Mouse (Mus musculus) lung, embryonic 15.5 days (tissue): ENCODE data around the gene Dennd4a. TPM values are rescaled to one million over a fixed set of nuclear protein-coding genes. Genes with fewer than 3 reads are reported as not detected.
A peak's percentile ranks its signal among the peaks of the same experiment; 100 is the strongest.

Experiments used
- ATAC-seq: fragments of 200-750 bp; cut with Nextera tagmentation; 2 replicates; pipeline ENCODE4 v1.8.0; 2017; ENCODE audit warnings: moderate number of reproducible peaks, borderline replicate concordance; ENCODE audit not compliant: low FRiP score, low TSS enrichment; ENCODE audit errors: extremely low read depth
- H3K27ac ChIP-seq: fragments of 300-500 bp; sonication (generic); 2 replicates; pipeline ENCODE4 v1.5.1; 2015; ENCODE audit warnings: moderate library complexity, mild to moderate bottlenecking, inconsistent platforms
- H3K27me3 ChIP-seq: fragments of 300-500 bp; sonication (generic); 2 replicates; pipeline ENCODE4 v1.6.1; 2015; ENCODE audit warnings: inconsistent platforms
- H3K36me3 ChIP-seq: fragments of 300-500 bp; sonication (generic); 2 replicates; pipeline ENCODE4 v1.6.1; 2015; ENCODE audit warnings: inconsistent platforms
- H3K4me1 ChIP-seq: fragments of 300-500 bp; sonication (generic); 2 replicates; pipeline ENCODE4 v1.6.1; 2015; ENCODE audit warnings: inconsistent platforms
- H3K4me2 ChIP-seq: fragments of 300-500 bp; sonication (generic); 2 replicates; pipeline ENCODE4 v1.6.1; 2015; ENCODE audit warnings: inconsistent platforms, mild to moderate bottlenecking, moderate library complexity
- H3K4me3 ChIP-seq: fragments of 300-500 bp; sonication (generic); 2 replicates; pipeline ENCODE4 v1.5.1; 2015; ENCODE audit warnings: mild to moderate bottlenecking, inconsistent platforms
- H3K9ac ChIP-seq: fragments of 300-500 bp; sonication (generic); 2 replicates; pipeline ENCODE4 v1.6.1; 2015; ENCODE audit warnings: inconsistent platforms
- H3K9me3 ChIP-seq: fragments of 300-500 bp; sonication (generic); 2 replicates; pipeline ENCODE4 v1.6.1; 2016; ENCODE audit warnings: inconsistent platforms
- WGBS: fragments of 180-500 bp; shearing (Covaris S2); methylation state at CpG from one replicate; pipeline ENCODE4 v1.1.7; 2015; 5-methylcytosine and 5-hydroxymethylcytosine counted together
- polyA plus RNA-seq: library from polyadenylated mRNA; unstranded; fragments of >200 nt; fragmentation: Nextera tagmentation; extraction: Ambion mirVana; gene quantifications from 2 replicates; pipeline ENCODE4 v1.2.1, GENCODE M21; 2015

Dennd4a gene
- polyA plus RNA-seq, result 7.1 and 8.4 TPM in 2 replicates

DNA sequence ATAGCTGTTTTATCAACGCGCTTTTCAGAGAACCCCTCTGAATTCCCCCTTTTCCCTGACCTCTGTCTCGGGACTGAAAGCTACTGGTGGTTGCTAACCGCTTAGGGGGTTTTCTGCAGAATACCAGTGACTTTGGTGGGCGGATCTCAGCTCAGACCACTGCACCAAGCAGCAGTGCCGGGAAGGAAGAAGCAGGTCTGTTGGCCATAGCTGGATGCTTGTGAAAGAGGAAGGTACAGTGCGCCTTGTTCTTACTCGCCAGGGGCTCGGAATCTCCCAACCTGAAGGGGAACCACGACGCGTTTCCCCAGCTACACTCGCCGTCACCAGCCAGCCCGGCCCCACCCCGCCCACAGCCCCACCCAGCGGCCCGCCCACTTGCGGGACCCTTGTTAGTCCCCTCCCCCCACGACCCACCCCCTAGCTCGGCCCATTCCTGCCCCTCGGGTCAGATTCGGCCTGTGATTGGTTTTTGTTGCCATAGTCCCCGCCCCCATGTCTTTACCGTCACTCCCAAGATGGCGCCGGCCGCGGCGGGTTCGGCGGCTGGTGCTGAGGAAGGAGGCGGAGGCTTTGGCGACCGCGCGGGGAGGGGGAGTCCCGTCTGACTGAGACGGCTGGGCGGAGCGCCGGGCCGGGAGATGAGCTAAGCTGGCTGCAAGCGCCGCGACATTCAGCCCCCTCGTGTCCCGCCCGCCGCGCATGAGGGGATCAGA is at the start of gene Dennd4a:
TSS of gene Dennd4a (plus strand) at position 519 of the 716 bp plus-strand sequence.
- Histone ChIP-seq H3K9me3 (no peaks in the 10 kb centered on the region), H3K4me1 (peaks cover 11% of the 10 kb centered on the region), H3K9ac (peak within 1 kb of the TSS; percentile 70), H3K27me3 (no peaks in the 10 kb centered on the region), H3K4me2 (peak within 1 kb of the TSS; percentile 87), H3K4me3 (peak within 1 kb of the TSS; percentile 97), H3K36me3 (no peaks in the 10 kb centered on the region), H3K27ac (peak within 1 kb of the TSS; percentile 88)
- ATAC-seq, result peak; percentile 97
- WGBS, result under 1% methylated on average over 46 of the region's 51 CpGs

DNA sequence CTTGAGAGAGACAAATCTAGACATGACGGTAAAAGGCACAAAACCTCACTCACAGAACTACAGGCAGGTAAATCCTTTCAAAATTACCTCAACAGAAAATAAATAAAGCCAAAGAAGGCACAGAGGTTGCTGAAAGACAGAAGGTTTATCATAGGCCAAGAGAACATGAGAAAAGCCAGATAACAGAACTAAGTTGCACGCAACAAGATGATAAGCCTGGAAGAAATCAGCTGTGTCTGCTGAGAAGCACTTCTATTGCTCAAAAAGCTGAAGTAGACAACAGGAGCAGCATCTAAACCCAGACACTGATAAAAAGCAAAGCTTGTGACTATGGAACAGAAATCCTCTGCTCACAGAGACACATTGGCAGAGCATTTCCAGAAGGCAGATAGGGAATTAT is 46.3 kb upstream of the Dennd4a start:
- Histone ChIP-seq H3K4me2 (no peak overlapping the region), H3K4me3 (no peak overlapping the region), H3K27me3 (no peaks in the 10 kb centered on the region), H3K9me3 (no peaks in the 10 kb centered on the region), H3K27ac (no peak overlapping the region), H3K9ac (no peak overlapping the region), H3K4me1 (no peaks in the 10 kb centered on the region), H3K36me3 (no peaks in the 10 kb centered on the region)
- ATAC-seq, result no peak
- 58% methylated on average over 2 of the region's 2 CpGs for WGBS

DNA sequence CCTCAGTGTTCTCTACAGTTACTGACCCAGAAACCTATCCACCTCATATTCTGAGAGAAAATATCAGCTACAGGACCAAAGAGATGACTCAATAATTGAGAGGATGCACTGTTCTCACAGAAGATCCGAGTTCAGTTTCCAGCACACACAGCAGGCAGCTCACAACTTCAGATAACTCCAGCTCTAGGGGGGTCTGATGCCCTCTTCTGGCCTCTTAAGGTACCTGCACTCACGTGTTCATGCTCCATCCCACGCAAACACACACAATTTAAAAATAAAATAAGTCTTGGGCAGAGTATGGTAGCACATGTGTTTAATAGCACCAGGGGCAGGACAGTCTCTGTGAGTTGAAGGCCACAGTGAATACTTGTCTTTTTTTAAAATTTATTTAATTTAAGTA is 45.0 kb upstream of the Dennd4a start:
- Histone ChIP-seq H3K9me3 (no peaks in the 10 kb centered on the region), H3K27me3 (no peaks in the 10 kb centered on the region), H3K4me2 (no peak overlapping the region), H3K4me1 (no peaks in the 10 kb centered on the region), H3K36me3 (no peaks in the 10 kb centered on the region), H3K9ac (no peak overlapping the region), H3K4me3 (no peak overlapping the region), H3K27ac (no peak overlapping the region)
- ATAC-seq, result no peak
- WGBS, result 78% methylated on average over 3 of the region's 3 CpGs

DNA sequence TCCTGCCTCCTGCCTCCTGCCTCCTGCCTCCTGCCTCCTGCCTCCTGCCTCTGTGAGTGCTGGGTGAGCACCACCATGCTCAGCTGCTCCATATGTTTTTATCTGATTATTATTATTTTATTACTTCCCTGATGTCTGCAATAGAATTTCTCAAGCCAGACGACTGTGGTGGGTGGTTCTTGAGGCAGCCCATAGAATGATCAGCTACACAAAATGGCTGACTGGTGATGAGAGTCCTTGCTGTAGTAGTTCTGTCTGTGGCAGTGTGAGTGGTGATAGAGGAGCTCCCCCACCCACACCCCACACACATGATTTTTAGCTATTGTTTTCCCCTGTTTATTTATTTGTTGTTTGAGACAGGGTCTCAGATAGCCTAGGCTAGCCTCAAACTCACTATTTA is 43.3 kb upstream of the Dennd4a start:
- no peak overlapping the region for H3K4me3 ChIP-seq
- no peaks in the 10 kb centered on the region for H3K36me3 ChIP-seq
- H3K27ac ChIP-seq, result no peak overlapping the region
- 35% methylated on average over 1 of the region's 1 CpGs for whole genome bisulfite sequencing
- no peak overlapping the region for H3K4me2 ChIP-seq
- no peaks in the 10 kb centered on the region for H3K4me1 ChIP-seq
- no peaks in the 10 kb centered on the region for H3K9me3 ChIP-seq
- no peaks in the 10 kb centered on the region for H3K27me3 ChIP-seq
- no peak overlapping the region for H3K9ac ChIP-seq
- no peak for ATAC-seq

DNA sequence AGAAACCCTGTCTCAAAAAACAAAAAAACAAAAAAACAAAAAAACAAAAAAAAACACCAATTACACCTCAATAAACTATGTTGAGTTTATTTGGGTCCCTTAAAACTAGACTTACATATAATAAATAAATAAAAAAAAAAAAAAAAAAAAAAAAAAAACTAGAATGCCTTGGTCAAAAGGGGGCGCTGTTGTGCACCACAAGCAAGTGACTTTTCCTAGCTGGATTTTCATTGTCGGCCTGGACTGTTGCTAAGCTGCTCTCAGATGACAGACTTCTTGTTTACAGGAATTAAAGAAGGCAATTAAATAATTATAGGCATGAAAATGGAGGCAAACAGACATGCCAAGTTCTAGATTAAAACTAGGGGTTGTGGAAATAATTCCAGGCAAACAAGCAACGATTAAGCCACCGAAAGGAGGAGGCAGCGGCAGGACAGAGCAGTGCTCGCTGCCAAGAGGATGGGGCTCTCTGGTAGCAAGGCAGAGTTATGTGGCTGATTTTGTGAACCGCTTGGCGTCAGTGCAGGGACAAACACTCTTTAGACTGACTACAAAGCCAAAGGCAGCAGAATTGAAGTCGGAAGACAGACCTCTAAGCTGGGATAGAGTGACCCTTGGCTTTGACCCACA is 42.0 kb upstream of the Dennd4a start:
- no peak overlapping the region for H3K27ac ChIP-seq
- 43% methylated on average over 9 of the region's 9 CpGs for WGBS
- H3K9ac ChIP-seq, result no peak overlapping the region

DNA sequence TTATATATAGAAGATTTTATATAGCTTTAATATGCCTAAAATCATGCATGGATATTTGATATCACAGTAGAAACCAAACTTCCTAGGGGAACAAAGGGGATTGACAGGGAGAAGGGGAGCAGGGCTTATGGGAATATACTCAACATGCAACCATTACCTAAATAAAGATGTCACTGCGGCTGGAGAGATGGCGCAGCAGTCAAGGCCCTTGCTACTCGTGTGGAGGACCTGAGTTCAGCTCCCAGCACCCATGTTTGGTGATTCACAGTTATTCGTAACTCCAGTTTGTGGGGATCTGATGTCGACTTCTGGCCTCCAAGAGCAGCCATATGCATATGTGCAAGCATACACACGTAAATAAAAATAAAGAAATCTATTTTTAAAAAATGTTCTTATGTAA is 41.2 kb upstream of the Dennd4a start:
- ATAC-seq, result no peak
- Histone ChIP-seq H3K4me1 (no peaks in the 10 kb centered on the region), H3K4me3 (no peak overlapping the region), H3K4me2 (no peak overlapping the region), H3K27ac (no peak overlapping the region), H3K9me3 (no peaks in the 10 kb centered on the region), H3K27me3 (no peaks in the 10 kb centered on the region), H3K9ac (no peak overlapping the region), H3K36me3 (no peaks in the 10 kb centered on the region)
- 86% methylated on average over 6 of the region's 6 CpGs for WGBS

More for the DNA sequence above, 42.0 kb upstream of the Dennd4a start:
- Histone ChIP-seq H3K4me2 (no peak overlapping the region), H3K27me3 (no peaks in the 10 kb centered on the region), H3K4me3 (no peak overlapping the region), H3K4me1 (no peaks in the 10 kb centered on the region), H3K9me3 (no peaks in the 10 kb centered on the region), H3K36me3 (no peaks in the 10 kb centered on the region)
- ATAC-seq, result no peak

DNA sequence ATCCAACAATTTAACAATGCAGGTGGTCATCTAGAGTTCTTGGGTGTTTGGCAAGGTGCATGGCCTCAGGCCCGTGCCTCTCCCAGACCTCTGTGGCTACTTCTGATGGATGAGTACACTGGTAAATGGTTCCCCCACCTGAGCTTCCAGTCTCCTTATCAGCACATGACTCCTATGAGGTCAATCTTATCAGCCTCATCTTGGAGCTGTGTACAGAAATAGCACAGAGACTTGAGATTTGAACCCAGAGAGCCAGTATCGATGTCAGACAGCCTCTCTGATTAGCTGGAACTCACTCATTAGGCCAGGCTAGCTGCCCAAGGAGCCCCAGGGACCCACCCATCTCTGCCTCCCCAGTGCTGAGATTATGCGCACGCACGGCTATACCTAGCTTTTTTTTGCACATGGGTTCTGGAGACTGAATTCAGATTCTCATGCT is 40.7 kb upstream of the Dennd4a start:
- no peaks in the 10 kb centered on the region for H3K27me3 ChIP-seq
- H3K27ac ChIP-seq, result no peak overlapping the region
- no peaks in the 10 kb centered on the region for H3K9me3 ChIP-seq
- no peak for ATAC-seq
- H3K4me1 ChIP-seq, result no peaks in the 10 kb centered on the region
- no peak overlapping the region for H3K9ac ChIP-seq
- H3K36me3 ChIP-seq, result no peaks in the 10 kb centered on the region
- WGBS, result 71% methylated on average over 5 of the region's 5 CpGs
- no peak overlapping the region for H3K4me2 ChIP-seq
- no peak overlapping the region for H3K4me3 ChIP-seq

DNA sequence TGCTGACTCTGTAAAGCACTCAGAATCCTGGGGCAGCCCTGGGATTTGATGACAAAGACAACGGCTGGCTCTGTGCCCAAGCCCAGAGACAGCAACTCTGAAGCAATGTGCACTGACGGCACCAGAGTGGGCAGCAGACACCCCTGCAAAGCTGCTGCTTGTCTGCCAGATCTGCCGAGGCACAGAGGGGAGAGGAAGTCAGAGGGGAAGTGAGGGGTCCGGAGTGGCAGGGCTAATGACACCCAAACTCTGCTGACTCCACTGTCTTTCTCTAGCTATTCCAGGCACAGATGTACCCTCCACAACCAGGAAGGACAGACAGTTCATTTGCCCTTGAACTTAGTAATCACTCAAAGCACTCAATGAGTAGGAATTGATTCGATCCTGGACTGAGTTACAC is 39.9 kb upstream of the Dennd4a start:
- no peaks in the 10 kb centered on the region for H3K9me3 ChIP-seq
- no peaks in the 10 kb centered on the region for H3K4me1 ChIP-seq
- no peaks in the 10 kb centered on the region for H3K27me3 ChIP-seq
- no peaks in the 10 kb centered on the region for H3K36me3 ChIP-seq
- no peak for ATAC-seq
- WGBS, result 37% methylated on average over 5 of the region's 5 CpGs
- H3K4me3 ChIP-seq, result no peak overlapping the region
- H3K27ac ChIP-seq, result no peak overlapping the region
- no peak overlapping the region for H3K4me2 ChIP-seq
- H3K9ac ChIP-seq, result no peak overlapping the region

DNA sequence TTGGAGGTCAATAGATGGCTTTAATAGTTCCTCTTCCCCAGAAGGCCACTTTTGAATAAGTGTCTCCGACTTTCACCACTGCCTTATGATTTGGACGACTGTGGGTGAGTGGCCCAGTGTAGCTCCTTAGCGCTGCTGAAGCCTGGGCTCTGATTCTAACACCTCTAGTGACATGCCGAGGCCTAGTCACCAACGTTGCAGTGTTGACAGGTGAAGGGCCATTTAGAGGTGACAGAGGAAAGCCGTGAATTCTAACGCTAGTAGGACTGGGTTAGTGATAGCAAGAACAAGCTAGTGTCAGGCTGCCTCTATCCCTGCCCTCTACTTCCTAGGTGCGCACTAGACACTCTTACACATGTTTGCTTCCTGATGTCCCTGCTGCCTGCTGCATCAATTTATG is 37.9 kb upstream of the Dennd4a start:
- no peak overlapping the region for H3K27ac ChIP-seq
- no peak overlapping the region for H3K4me3 ChIP-seq
- ATAC-seq, result no peak
- 65% methylated on average over 8 of the region's 8 CpGs for WGBS
- H3K36me3 ChIP-seq, result no peaks in the 10 kb centered on the region
- no peak overlapping the region for H3K9ac ChIP-seq
- no peak overlapping the region for H3K4me2 ChIP-seq
- no peaks in the 10 kb centered on the region for H3K4me1 ChIP-seq
- H3K9me3 ChIP-seq, result no peaks in the 10 kb centered on the region
- H3K27me3 ChIP-seq, result no peaks in the 10 kb centered on the region

DNA sequence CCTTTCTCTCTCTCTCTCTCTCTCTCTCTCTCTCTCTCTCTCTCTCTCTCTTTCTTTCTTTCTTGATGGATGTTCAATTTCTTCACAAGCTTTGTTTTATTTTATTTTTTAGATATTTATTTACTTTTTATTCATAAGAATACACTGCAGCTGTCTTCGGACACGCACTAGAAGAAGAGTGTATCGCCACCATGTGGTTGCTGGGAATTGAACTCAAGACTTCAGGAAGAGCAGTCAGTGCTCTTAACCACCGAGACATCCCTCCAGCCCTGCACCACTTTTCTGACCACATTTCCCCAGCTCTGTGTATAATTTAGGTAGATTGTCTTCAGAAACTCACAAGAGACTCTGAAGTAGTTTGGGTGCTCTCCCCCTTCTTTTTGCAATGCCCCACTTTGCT is 37.2 kb upstream of the Dennd4a start:
- WGBS, result 62% methylated on average over 4 of the region's 4 CpGs
- H3K4me1 ChIP-seq, result no peaks in the 10 kb centered on the region
- no peaks in the 10 kb centered on the region for H3K9me3 ChIP-seq
- no peaks in the 10 kb centered on the region for H3K27me3 ChIP-seq
- ATAC-seq, result no peak
- H3K27ac ChIP-seq, result no peak overlapping the region
- H3K4me3 ChIP-seq, result no peak overlapping the region
- no peaks in the 10 kb centered on the region for H3K36me3 ChIP-seq
- no peak overlapping the region for H3K4me2 ChIP-seq
- H3K9ac ChIP-seq, result no peak overlapping the region

DNA sequence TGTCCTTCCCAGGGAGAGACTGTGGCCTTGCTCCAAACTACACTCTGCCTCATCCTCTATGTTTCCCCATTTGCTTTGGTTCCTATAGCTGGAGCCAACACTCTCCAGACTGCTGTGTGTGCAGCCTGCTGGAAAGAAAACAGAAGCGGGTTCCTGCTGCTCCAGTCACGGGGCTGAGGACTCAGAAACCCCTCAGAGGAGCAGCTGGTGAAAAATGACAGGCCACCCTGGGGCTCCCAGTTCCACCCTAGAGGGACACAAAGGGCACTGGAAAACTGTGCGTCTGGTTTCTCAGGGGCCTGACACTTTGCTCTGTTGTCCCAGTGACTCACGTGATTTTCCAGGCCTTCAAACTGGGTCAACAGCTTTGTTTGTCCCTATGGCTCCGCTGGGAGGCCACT is 36.7 kb upstream of the Dennd4a start:
- no peak for ATAC-seq
- H3K27me3 ChIP-seq, result no peaks in the 10 kb centered on the region
- no peak overlapping the region for H3K9ac ChIP-seq
- H3K36me3 ChIP-seq, result no peaks in the 10 kb centered on the region
- no peaks in the 10 kb centered on the region for H3K4me1 ChIP-seq
- no peak overlapping the region for H3K4me2 ChIP-seq
- H3K27ac ChIP-seq, result peak overlapping the region; percentile 2; the same call in 1 of the 2 replicates
- H3K9me3 ChIP-seq, result no peaks in the 10 kb centered on the region
- 45% methylated on average over 5 of the region's 5 CpGs for WGBS
- no peak overlapping the region for H3K4me3 ChIP-seq

DNA sequence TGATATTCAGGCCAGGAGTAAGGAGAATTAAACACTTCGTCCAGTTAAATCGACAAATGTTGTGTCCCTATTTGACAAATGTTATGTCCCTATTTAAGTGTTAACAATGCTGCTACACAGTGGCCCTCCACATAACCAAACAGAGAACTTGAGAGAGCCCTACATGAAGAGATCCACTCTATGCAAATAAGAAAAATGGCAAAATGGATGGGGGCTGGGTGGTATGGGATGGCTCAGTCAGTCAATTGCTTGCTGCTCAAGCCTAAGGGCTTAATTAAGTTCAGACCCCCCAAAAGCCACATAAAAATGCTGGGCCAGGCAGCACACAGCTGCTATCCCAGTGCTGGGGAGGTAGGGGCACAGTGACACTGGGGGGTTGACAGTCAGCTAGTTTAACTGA is 36.3 kb upstream of the Dennd4a start:
- H3K27ac ChIP-seq, result peak overlapping the region; percentile 2; the same call in 1 of the 2 replicates
- WGBS, result 60% methylated on average over 2 of the region's 2 CpGs

More for the DNA sequence above, 36.3 kb upstream of the Dennd4a start:
- Histone ChIP-seq H3K4me3 (no peak overlapping the region), H3K4me1 (no peaks in the 10 kb centered on the region), H3K9ac (no peak overlapping the region), H3K27me3 (no peaks in the 10 kb centered on the region), H3K36me3 (no peaks in the 10 kb centered on the region), H3K4me2 (no peak overlapping the region), H3K9me3 (no peaks in the 10 kb centered on the region)
- ATAC-seq, result no peak
